Comparison of ENCODE assay signal across 8 mouse cellular contexts in genomic region chrX:94121866-94122708, GRCm38 (mm10). TPM values are rescaled to one million over a fixed set of nuclear protein-coding genes. Genes with fewer than 3 reads are reported as not detected.
A peak's percentile ranks its signal among the peaks of the same experiment; 100 is the strongest.
DNase-seq lines count a peak whose midpoint lies in the region; ATAC-seq and TF ChIP-seq lines count a peak whose summit lies in the region.

No protein-coding gene starts in this region.

- 0 out of 2 replicates have a peak, but pooled peaks cover 5% of the 10 kb centered on the region for H3K27me3 ChIP-seq in embryonic facial prominence, embryonic 15.5 days
- peaks cover 5% of the 10 kb centered on the region; the same call in 1 of the 2 replicates for H3K27me3 ChIP-seq in kidney, embryonic 14.5 days (ENCODE audit: control insufficient read depth, insufficient read depth, low read length)
- peaks cover 16% of the 10 kb centered on the region for H3K27me3 ChIP-seq in limb, embryonic 15.5 days
- H3K27me3 ChIP-seq in midbrain, postnatal 0 days (ENCODE audit: insufficient read depth, low read length), result no peaks in the 10 kb centered on the region; the same call in 1 of the 2 replicates

- 16% methylated on average over 48 of the region's 65 CpGs for WGBS in embryonic facial prominence, embryonic 15.5 days
- WGBS in kidney, embryonic 14.5 days, result 32% methylated on average over 62 of the region's 65 CpGs
- WGBS in limb, embryonic 15.5 days, result 23% methylated on average over 40 of the region's 65 CpGs
- 25% methylated on average over 52 of the region's 65 CpGs for WGBS in midbrain, postnatal 0 days

- peak; percentile 84 for DNase-seq in B cell, adult 2 months
- peak; percentile 86 to 88 for DNase-seq in heart, adult 9 months (ENCODE audit: low spot score in 2 of 2)
- peak; percentile 91 for DNase-seq in midbrain, postnatal 0 days (ENCODE audit: low spot score)
- peak; percentile 69 to 75 for DNase-seq in spleen, postnatal 14 days (ENCODE audit: low spot score in 2 of 2)

- TF ChIP-seq POLR2A in bone marrow macrophage, adult 2 months (IDR thresholded peaks at IDR 0.05; ENCODE audit: borderline replicate concordance, low read depth, low read length), result no peak

- H3K4me1 ChIP-seq in bone marrow macrophage, adult 2 months (ENCODE audit: control insufficient read depth, insufficient read depth, low read length), result peaks cover 25% of the 10 kb centered on the region
- no peaks in the 10 kb centered on the region for H3K4me1 ChIP-seq in embryonic facial prominence, embryonic 15.5 days
- no peaks in the 10 kb centered on the region; the same call in 1 of the 2 replicates for H3K4me1 ChIP-seq in kidney, embryonic 14.5 days (ENCODE audit: control insufficient read depth, insufficient read depth, low read length)
- H3K4me1 ChIP-seq in limb, embryonic 15.5 days, result no peaks in the 10 kb centered on the region
- H3K4me1 ChIP-seq in midbrain, postnatal 0 days (ENCODE audit: insufficient read depth, low read length), result no peaks in the 10 kb centered on the region

- peak overlapping the region; percentile 79 for H3K4me3 ChIP-seq in bone marrow macrophage, adult 2 months (ENCODE audit: insufficient read depth, low read length)
- peak overlapping the region; percentile 56 for H3K4me3 ChIP-seq in embryonic facial prominence, embryonic 15.5 days (replicated peaks)
- H3K4me3 ChIP-seq in kidney, embryonic 14.5 days (ENCODE audit: low read length), result peak overlapping the region; percentile 57
- peak overlapping the region; percentile 55 for H3K4me3 ChIP-seq in limb, embryonic 15.5 days
- H3K4me3 ChIP-seq in midbrain, postnatal 0 days (ENCODE audit: low read depth, low read length), result peak overlapping the region; percentile 58

- H3K36me3 ChIP-seq in embryonic facial prominence, embryonic 15.5 days, result no peaks in the 10 kb centered on the region
- H3K36me3 ChIP-seq in kidney, embryonic 14.5 days (ENCODE audit: control insufficient read depth, insufficient read depth, low read length), result no peaks in the 10 kb centered on the region
- H3K36me3 ChIP-seq in limb, embryonic 15.5 days, result no peaks in the 10 kb centered on the region
- H3K36me3 ChIP-seq in midbrain, postnatal 0 days (ENCODE audit: insufficient read depth, low read length), result no peaks in the 10 kb centered on the region

- peak overlapping the region; percentile 97 for H3K27ac ChIP-seq in bone marrow macrophage, adult 2 months (ENCODE audit: insufficient read depth, low read depth, low read length)
- peak overlapping the region; percentile 98 for H3K27ac ChIP-seq in embryonic facial prominence, embryonic 15.5 days (replicated peaks)
- H3K27ac ChIP-seq in kidney, embryonic 14.5 days (ENCODE audit: low read depth, low read length), result peak overlapping the region; percentile 100
- peak overlapping the region; percentile 99 for H3K27ac ChIP-seq in limb, embryonic 15.5 days
- H3K27ac ChIP-seq in midbrain, postnatal 0 days (ENCODE audit: low read depth, low read length), result peak overlapping the region; percentile 99

- H3K4me2 ChIP-seq in embryonic facial prominence, embryonic 15.5 days (replicated peaks), result peak overlapping the region; percentile 55
- peak overlapping the region; percentile 57 for H3K4me2 ChIP-seq in kidney, embryonic 14.5 days (replicated peaks; ENCODE audit: low read depth, low read length)
- peak overlapping the region; percentile 46 for H3K4me2 ChIP-seq in limb, embryonic 15.5 days
- peak overlapping the region; percentile 61 for H3K4me2 ChIP-seq in midbrain, postnatal 0 days (ENCODE audit: low read depth, low read length, poor library complexity, severe bottlenecking)

- H3K9me3 ChIP-seq in embryonic facial prominence, embryonic 15.5 days (replicated peaks), result no peaks in the 10 kb centered on the region
- H3K9me3 ChIP-seq in kidney, embryonic 14.5 days (ENCODE audit: control insufficient read depth, low read length), result no peaks in the 10 kb centered on the region
- no peaks in the 10 kb centered on the region for H3K9me3 ChIP-seq in limb, embryonic 15.5 days
- H3K9me3 ChIP-seq in midbrain, postnatal 0 days (ENCODE audit: low read length), result no peaks in the 10 kb centered on the region

- peak overlapping the region; percentile 71; the same call in 1 of the 2 replicates for H3K9ac ChIP-seq in embryonic facial prominence, embryonic 15.5 days
- peak overlapping the region; percentile 90 for H3K9ac ChIP-seq in kidney, embryonic 14.5 days (ENCODE audit: low read depth, low read length)
- peak overlapping the region; percentile 85 for H3K9ac ChIP-seq in limb, embryonic 15.5 days
- H3K9ac ChIP-seq in midbrain, postnatal 0 days (replicated peaks; ENCODE audit: low read length, poor library complexity, severe bottlenecking), result peak overlapping the region; percentile 90

- ATAC-seq in embryonic facial prominence, embryonic 15.5 days (ENCODE audit: insufficient number of reproducible peaks, low FRiP score, low TSS enrichment, low read depth), result peak; percentile 88
- peak; percentile 90 for ATAC-seq in kidney, embryonic 14.5 days (ENCODE audit: low FRiP score, low TSS enrichment)
- peak; percentile 87 for ATAC-seq in limb, embryonic 15.5 days (ENCODE audit: insufficient number of reproducible peaks, low FRiP score, low TSS enrichment, low read depth)
- ATAC-seq in midbrain, postnatal 0 days (ENCODE audit: low FRiP score), result peak; percentile 92

- TF ChIP-seq CTCF in bone marrow macrophage, adult 2 months (IDR thresholded peaks at IDR 0.05; ENCODE audit: low read depth, low read length), result no peak
- peak; percentile 64 for TF ChIP-seq CTCF in midbrain, postnatal 0 days (IDR thresholded peaks at IDR 0.05)

RNA-seq across cellular contexts. Expression of gene Zfx, which starts 1.4 kb away (rescaled TPM):
- 22.7 and 23.3 TPM in 2 replicates for polyA plus RNA-seq in bone marrow macrophage, adult 2 months (2012; ENCODE audit: insufficient read depth, insufficient read length, missing spikeins)
- 28.0 and 33.7 TPM in 2 replicates for polyA plus RNA-seq in embryonic facial prominence, embryonic 15.5 days (2015; fragmentation: Nextera tagmentation; extraction: Ambion mirVana)
- 24.9 and 44.1 TPM in 2 replicates for polyA plus RNA-seq in kidney, embryonic 14.5 days (2014; fragmentation: Nextera tagmentation; extraction: Ambion mirVana)
- 33.1 and 33.5 TPM in 2 replicates for polyA plus RNA-seq in limb, embryonic 15.5 days (2015; fragmentation: Nextera tagmentation; extraction: Ambion mirVana)
- total RNA-seq in midbrain, postnatal 0 days (2014; rRNA removed), result 25.0 and 32.4 TPM in 2 replicates
- 14.9 and 15.2 TPM in 2 replicates for polyA plus RNA-seq in midbrain, postnatal 0 days (2015; fragmentation: Nextera tagmentation; extraction: Ambion mirVana)

Comparison
In these comparisons a context has a peak if more than half of its experiments do, and no peak if none do; other contexts are left out.
1. Peak in every context shown above with its lines: DNase-seq, ATAC-seq, H3K4me3 ChIP-seq and H3K27ac ChIP-seq.